Mouse (Mus musculus): Measurements from ENCODE around the gene Mllt3. TPM values are rescaled to one million over a fixed set of nuclear protein-coding genes. Genes with fewer than 3 reads are reported as not detected.

Mllt3 gene
- polyA plus RNA-seq, 1 experiment from 2014 or later: 62.3 TPM

DNA sequence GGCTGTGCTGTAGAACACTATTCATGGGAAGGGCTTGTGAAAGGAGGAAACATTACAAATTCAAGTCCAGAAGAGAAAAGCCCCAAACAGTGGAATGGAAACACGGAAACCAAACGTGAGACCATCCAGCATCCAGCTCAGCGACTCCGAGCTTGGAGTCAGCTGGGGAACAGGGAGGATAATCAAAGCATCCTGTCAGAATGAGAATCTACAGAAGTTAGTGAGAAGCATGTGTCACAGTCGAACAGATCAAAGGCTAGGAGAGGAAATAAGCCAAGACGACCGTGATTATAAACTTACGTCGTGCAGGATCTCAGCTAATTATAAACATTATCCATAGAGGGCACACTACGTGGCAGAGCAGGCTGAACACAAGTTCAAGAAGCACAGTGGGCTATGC is 105.8 kb downstream of the Mllt3 start:
- ATAC-seq (ENCODE audit: low FRiP score) (no peak), DNase-seq (ENCODE audit: low spot score, missing footprints) (no peak)
- H3K27ac ChIP-seq (ENCODE audit: low read depth, low read length): no peak overlapping the region
- H3K9me3 ChIP-seq (ENCODE audit: control insufficient read depth, low read length): no peaks in the 10 kb centered on the region
- H3K4me3 ChIP-seq (ENCODE audit: low read depth, low read length): no peak overlapping the region
- no peaks in the 10 kb centered on the region for H3K27me3 ChIP-seq (ENCODE audit: control insufficient read depth, insufficient read depth, low read length)
- no peaks in the 10 kb centered on the region for H3K36me3 ChIP-seq (ENCODE audit: control insufficient read depth, insufficient read depth, low read length)
- no peak overlapping the region for H3K9ac ChIP-seq (ENCODE audit: low read length)
- 73% methylated on average over 10 of the region's 10 CpGs for WGBS
- no peak overlapping the region for H3K4me2 ChIP-seq
- H3K4me1 ChIP-seq (ENCODE audit: control insufficient read depth, insufficient read depth, low read length): no peaks in the 10 kb centered on the region

DNA sequence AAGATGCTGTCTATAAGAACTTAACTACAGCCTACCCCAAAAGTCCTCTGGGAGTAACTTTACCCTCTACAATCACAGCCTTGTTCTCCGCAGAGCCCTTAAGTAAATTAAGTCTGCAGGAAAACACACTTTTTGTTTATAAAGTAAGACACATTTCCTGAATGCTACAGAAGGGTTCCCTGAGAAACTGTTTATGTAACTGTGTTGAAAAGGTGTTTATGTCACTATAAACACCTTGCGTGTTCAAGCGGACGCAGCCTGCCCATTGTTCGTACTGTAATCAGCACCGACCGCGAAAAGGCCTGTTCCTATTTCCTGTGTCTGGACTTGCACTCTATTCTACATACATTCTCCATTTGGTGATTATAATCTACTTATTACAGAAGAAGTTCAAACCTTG is 112.5 kb downstream of the Mllt3 start:
- H3K27ac ChIP-seq (ENCODE audit: low read depth, low read length): no peak overlapping the region
- H3K4me2 ChIP-seq: no peak overlapping the region
- 90% methylated on average over 8 of the region's 8 CpGs for WGBS
- H3K27me3 ChIP-seq (ENCODE audit: control insufficient read depth, insufficient read depth, low read length): no peaks in the 10 kb centered on the region
- H3K4me3 ChIP-seq (ENCODE audit: low read depth, low read length): no peak overlapping the region
- H3K9ac ChIP-seq (ENCODE audit: low read length): no peak overlapping the region
- H3K36me3 ChIP-seq (ENCODE audit: control insufficient read depth, insufficient read depth, low read length): no peaks in the 10 kb centered on the region
- ATAC-seq (ENCODE audit: low FRiP score): no peak
- H3K4me1 ChIP-seq (ENCODE audit: control insufficient read depth, insufficient read depth, low read length): no peaks in the 10 kb centered on the region
- no peak for DNase-seq (ENCODE audit: low spot score, missing footprints)
- no peaks in the 10 kb centered on the region for H3K9me3 ChIP-seq (ENCODE audit: control insufficient read depth, low read length)

DNA sequence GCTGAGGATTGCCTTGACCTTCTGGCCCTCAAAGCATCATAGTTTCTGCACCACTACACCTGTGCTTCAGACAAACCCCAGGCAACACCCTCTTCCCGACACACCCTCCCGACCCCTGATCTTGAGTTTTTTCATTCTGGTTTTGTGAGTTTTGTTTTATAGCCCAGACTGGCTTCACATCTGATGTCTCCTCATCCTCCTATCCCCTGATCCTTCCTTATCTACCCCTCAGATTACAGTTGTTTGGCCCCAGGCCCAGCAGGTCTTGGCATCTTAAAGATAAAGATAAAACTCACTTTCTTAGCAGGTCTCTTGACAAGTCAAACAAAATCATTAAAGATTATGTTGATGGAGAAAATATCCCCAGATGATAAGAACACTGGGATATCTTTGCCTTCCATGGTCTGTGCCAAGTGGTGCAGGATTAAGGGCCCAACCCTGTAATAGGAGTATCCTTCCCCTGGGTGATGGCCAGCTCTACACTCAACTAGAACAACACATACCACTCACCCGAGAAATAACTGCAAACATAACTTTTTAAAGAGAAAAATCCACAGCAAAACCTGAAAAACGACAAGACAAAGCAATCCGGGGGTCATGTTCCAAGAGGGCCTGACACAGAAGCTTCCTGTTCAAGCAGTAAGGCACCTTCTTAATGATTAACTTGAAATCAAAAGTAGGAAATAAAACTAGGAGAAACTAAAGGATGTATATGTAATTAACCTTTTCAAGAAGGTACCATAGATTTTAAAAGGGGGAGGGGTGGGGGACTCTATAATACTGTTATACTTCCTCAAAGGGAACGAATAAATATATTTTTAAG is 121.8 kb downstream of the Mllt3 start:
- Histone ChIP-seq H3K4me1 (ENCODE audit: control insufficient read depth, insufficient read depth, low read length) (peaks cover 7% of the 10 kb centered on the region; the same call in 1 of the 2 replicates), H3K27me3 (ENCODE audit: control insufficient read depth, insufficient read depth, low read length) (no peaks in the 10 kb centered on the region), H3K9ac (ENCODE audit: low read length) (no peak overlapping the region), H3K4me2 (no peak overlapping the region), H3K36me3 (ENCODE audit: control insufficient read depth, insufficient read depth, low read length) (no peaks in the 10 kb centered on the region), H3K27ac (ENCODE audit: low read depth, low read length) (no peak overlapping the region), H3K4me3 (ENCODE audit: low read depth, low read length) (no peak overlapping the region), H3K9me3 (ENCODE audit: control insufficient read depth, low read length) (no peaks in the 10 kb centered on the region)
- DNase-seq (ENCODE audit: low spot score, missing footprints) (no peak), ATAC-seq (ENCODE audit: low FRiP score) (no peak)
- WGBS: 76% methylated on average over 6 of the region's 6 CpGs

DNA sequence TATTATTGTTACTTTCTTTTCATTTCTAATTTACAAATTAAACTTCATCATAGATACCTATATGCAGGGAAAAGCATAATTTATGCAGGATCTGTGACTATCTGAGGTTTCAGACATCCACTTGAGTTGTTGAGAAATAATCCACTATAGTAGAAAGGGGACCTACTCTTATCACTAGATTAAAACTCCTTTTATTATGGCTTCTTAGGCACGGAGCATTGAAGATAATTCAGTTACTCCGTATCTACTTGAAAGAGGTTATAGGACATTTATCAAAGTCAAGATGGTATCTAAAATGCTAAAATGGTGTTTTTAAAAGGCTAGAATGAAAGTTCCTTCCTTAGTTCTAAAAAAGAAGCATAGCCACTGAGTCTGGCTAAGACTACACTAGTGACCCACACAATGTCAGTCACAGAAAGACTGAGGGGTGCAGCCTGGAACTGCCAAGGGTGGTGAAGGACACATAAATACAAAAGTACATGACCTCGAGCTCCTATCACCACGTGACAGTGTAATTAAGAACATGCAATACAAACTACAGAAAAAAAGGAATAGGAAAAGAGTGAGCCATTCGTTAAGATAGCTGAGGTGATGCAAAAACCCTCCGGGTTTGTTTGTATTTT is 127.9 kb downstream of the Mllt3 start:
- H3K27ac ChIP-seq (ENCODE audit: low read depth, low read length): no peak overlapping the region
- no peaks in the 10 kb centered on the region for H3K9me3 ChIP-seq (ENCODE audit: control insufficient read depth, low read length)
- H3K9ac ChIP-seq (ENCODE audit: low read length): no peak overlapping the region
- H3K4me2 ChIP-seq: no peak overlapping the region
- H3K4me3 ChIP-seq (ENCODE audit: low read depth, low read length): no peak overlapping the region
- WGBS: 89% methylated on average over 6 of the region's 6 CpGs
- ATAC-seq (ENCODE audit: low FRiP score) (no peak), DNase-seq (ENCODE audit: low spot score, missing footprints) (no peak)
- no peaks in the 10 kb centered on the region for H3K36me3 ChIP-seq (ENCODE audit: control insufficient read depth, insufficient read depth, low read length)
- H3K27me3 ChIP-seq (ENCODE audit: control insufficient read depth, insufficient read depth, low read length): no peaks in the 10 kb centered on the region
- peaks cover 5% of the 10 kb centered on the region; the same call in 1 of the 2 replicates for H3K4me1 ChIP-seq (ENCODE audit: control insufficient read depth, insufficient read depth, low read length)

DNA sequence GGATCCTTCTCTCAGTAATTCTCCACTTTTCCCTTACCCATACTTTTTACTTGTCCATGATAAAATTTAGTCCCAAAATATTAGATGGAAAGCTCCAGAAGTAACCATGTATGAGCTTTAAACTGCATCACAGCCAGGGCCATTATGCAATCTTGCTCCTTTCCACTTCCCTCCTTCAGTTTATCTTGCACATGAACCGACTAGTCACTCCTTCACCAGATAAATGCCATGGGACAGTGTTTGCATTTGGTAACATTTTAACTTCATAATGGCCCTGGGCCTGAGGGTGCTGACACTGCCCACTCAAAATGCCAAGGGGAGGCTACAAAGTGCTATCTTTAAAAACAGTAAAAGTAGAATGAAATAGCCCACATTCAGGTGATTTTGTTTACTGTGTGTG is 128.4 kb downstream of the Mllt3 start:
- Histone ChIP-seq H3K27ac (ENCODE audit: low read depth, low read length) (no peak overlapping the region), H3K4me1 (ENCODE audit: control insufficient read depth, insufficient read depth, low read length) (peaks cover 5% of the 10 kb centered on the region; the same call in 1 of the 2 replicates), H3K4me2 (no peak overlapping the region), H3K9me3 (ENCODE audit: control insufficient read depth, low read length) (no peaks in the 10 kb centered on the region), H3K27me3 (ENCODE audit: control insufficient read depth, insufficient read depth, low read length) (no peaks in the 10 kb centered on the region), H3K36me3 (ENCODE audit: control insufficient read depth, insufficient read depth, low read length) (no peaks in the 10 kb centered on the region), H3K4me3 (ENCODE audit: low read depth, low read length) (no peak overlapping the region), H3K9ac (ENCODE audit: low read length) (no peak overlapping the region)
- no peak for DNase-seq (ENCODE audit: low spot score, missing footprints)
- ATAC-seq (ENCODE audit: low FRiP score): no peak
- 84% methylated on average over 1 of the region's 1 CpGs for WGBS

DNA sequence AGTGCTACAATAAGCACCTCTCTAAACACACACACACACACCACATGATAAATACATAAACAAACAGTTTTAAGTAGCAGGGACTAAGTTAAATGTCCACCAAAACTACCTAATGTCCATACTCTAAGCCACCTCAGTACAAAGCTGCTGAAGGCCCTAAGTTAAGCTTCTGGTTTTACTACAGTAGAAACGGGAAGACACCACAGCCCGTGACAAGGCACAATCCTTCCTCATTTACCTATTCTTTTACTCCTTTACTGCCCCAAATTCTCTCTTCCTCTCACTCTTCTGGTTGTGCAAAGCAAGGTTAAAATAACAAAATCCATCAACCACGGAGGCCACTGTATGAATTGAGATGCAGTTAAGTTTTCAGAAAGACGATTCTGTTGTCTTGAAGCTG is 130.6 kb downstream of the Mllt3 start:
- Histone ChIP-seq H3K27ac (ENCODE audit: low read depth, low read length) (no peak overlapping the region), H3K9me3 (ENCODE audit: control insufficient read depth, low read length) (no peaks in the 10 kb centered on the region), H3K36me3 (ENCODE audit: control insufficient read depth, insufficient read depth, low read length) (no peaks in the 10 kb centered on the region), H3K27me3 (ENCODE audit: control insufficient read depth, insufficient read depth, low read length) (no peaks in the 10 kb centered on the region), H3K9ac (ENCODE audit: low read length) (no peak overlapping the region), H3K4me2 (no peak overlapping the region), H3K4me1 (ENCODE audit: control insufficient read depth, insufficient read depth, low read length) (peaks cover 5% of the 10 kb centered on the region; the same call in 1 of the 2 replicates), H3K4me3 (ENCODE audit: low read depth, low read length) (no peak overlapping the region)
- DNase-seq (ENCODE audit: low spot score, missing footprints): no peak
- 86% methylated on average over 4 of the region's 4 CpGs for WGBS
- no peak for ATAC-seq (ENCODE audit: low FRiP score)

DNA sequence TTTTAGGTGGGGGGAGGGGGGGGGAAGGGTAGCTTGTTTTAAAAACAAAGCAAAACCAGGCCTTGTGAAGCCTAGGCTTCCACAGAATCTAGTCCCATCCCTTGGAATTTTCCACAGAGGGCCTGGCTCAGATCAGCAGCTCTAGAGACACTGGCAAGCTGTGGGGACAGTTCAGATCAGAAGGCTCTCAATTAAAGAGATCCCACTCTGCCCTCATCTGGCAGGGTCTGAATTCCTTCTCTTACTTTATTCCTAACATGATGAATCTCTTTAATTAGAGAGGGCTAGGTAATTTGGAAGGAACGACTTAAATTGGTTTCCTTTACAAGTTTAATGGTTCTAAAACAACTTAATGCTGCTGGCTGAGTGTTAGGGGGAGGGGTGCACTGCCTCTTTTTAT is 132.0 kb downstream of the Mllt3 start:
- no peaks in the 10 kb centered on the region for H3K4me1 ChIP-seq (ENCODE audit: control insufficient read depth, insufficient read depth, low read length)
- H3K4me2 ChIP-seq: no peak overlapping the region
- H3K27ac ChIP-seq (ENCODE audit: low read depth, low read length): no peak overlapping the region
- H3K27me3 ChIP-seq (ENCODE audit: control insufficient read depth, insufficient read depth, low read length): no peaks in the 10 kb centered on the region
- 62% methylated on average over 1 of the region's 1 CpGs for WGBS
- H3K4me3 ChIP-seq (ENCODE audit: low read depth, low read length): no peak overlapping the region
- no peak for ATAC-seq (ENCODE audit: low FRiP score)
- no peak for DNase-seq (ENCODE audit: low spot score, missing footprints)
- no peaks in the 10 kb centered on the region for H3K36me3 ChIP-seq (ENCODE audit: control insufficient read depth, insufficient read depth, low read length)
- no peaks in the 10 kb centered on the region for H3K9me3 ChIP-seq (ENCODE audit: control insufficient read depth, low read length)
- H3K9ac ChIP-seq (ENCODE audit: low read length): no peak overlapping the region

DNA sequence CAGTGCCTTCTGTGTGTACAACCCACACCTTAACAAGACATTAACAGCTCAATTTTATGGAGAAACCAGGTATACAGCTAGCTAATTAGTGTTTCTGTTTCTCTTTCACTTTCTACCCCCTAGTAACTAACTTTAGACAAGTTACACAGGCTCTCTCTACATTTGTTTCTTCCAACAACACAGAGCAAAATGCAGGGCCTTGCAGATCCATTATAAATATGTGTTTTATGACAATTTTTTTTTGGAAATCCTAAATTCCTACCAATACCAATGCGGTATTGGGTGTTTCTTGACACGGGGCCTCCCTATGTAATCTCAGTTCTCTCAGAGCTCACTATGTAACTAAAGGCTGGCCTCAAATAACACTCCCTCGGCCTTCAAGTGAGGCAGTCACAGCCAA is 139.7 kb downstream of the Mllt3 start:
- Histone ChIP-seq H3K4me2 (no peak overlapping the region), H3K9me3 (ENCODE audit: control insufficient read depth, low read length) (no peaks in the 10 kb centered on the region), H3K27me3 (ENCODE audit: control insufficient read depth, insufficient read depth, low read length) (no peaks in the 10 kb centered on the region), H3K27ac (ENCODE audit: low read depth, low read length) (no peak overlapping the region), H3K36me3 (ENCODE audit: control insufficient read depth, insufficient read depth, low read length) (no peaks in the 10 kb centered on the region), H3K9ac (ENCODE audit: low read length) (no peak overlapping the region), H3K4me1 (ENCODE audit: control insufficient read depth, insufficient read depth, low read length) (no peaks in the 10 kb centered on the region), H3K4me3 (ENCODE audit: low read depth, low read length) (no peak overlapping the region)
- ATAC-seq (ENCODE audit: low FRiP score): no peak
- 89% methylated on average over 3 of the region's 3 CpGs for WGBS
- DNase-seq (ENCODE audit: low spot score, missing footprints): peak; percentile 69

DNA sequence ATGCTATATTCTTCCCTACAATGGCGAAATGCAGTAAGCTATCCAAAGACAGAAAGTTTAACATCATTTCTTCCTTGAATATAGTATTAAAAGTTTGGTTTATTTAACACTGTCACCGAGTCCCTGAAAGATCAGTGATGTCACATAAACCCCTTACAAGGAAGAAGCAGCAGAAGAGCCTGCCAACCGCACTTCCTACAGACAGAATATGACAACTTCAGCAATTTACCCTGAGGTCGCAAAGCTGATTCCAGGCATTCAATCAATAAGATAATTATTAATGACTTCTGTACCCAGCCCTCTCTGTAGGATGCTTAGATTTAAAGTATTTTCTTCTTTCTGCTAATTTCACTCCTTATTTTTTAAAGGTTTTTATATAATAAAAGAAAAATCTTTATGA is 140.2 kb downstream of the Mllt3 start:
- Histone ChIP-seq H3K4me3 (ENCODE audit: low read depth, low read length) (no peak overlapping the region), H3K27ac (ENCODE audit: low read depth, low read length) (no peak overlapping the region), H3K9ac (ENCODE audit: low read length) (no peak overlapping the region), H3K4me1 (ENCODE audit: control insufficient read depth, insufficient read depth, low read length) (no peaks in the 10 kb centered on the region), H3K4me2 (no peak overlapping the region), H3K9me3 (ENCODE audit: control insufficient read depth, low read length) (no peaks in the 10 kb centered on the region), H3K27me3 (ENCODE audit: control insufficient read depth, insufficient read depth, low read length) (no peaks in the 10 kb centered on the region), H3K36me3 (ENCODE audit: control insufficient read depth, insufficient read depth, low read length) (no peaks in the 10 kb centered on the region)
- 92% methylated on average over 4 of the region's 4 CpGs for WGBS
- no peak for DNase-seq (ENCODE audit: low spot score, missing footprints)
- no peak for ATAC-seq (ENCODE audit: low FRiP score)

All from midbrain, embryonic 11.5 days (tissue).